Mouse (Mus musculus) stomach, embryonic 16.5 days (tissue): ENCODE measurements around the gene Ndufb7. TPM values are rescaled to one million over a fixed set of nuclear protein-coding genes. Genes with fewer than 3 reads are reported as not detected.
A peak's percentile ranks its signal among the peaks of the same experiment; 100 is the strongest.
"Not testable (repeated sequence)": the region's sequence is repeated elsewhere in the genome, so short reads cannot be mapped to it uniquely, and the experiment has no call there.

ENCODE experiments used
- ATAC-seq: fragments of 200-750 bp; cut with Nextera tagmentation; 2 replicates; pipeline ENCODE4 v1.8.0; 2017; ENCODE audit warnings: moderate number of reproducible peaks, moderate TSS enrichment; ENCODE audit not compliant: insufficient read depth, low FRiP score
- H3K27ac ChIP-seq: fragments of 300-500 bp; sonication (generic); 2 replicates; pipeline ENCODE4 v1.5.1; 2014; ENCODE audit warnings: low read length
- H3K27me3 ChIP-seq: fragments of 300-500 bp; sonication (generic); 2 replicates; pipeline ENCODE4 v1.6.1; 2014; ENCODE audit warnings: low read length, control low read depth, mixed read lengths; ENCODE audit not compliant: control insufficient read depth, insufficient read depth
- H3K36me3 ChIP-seq: fragments of 300-500 bp; sonication (generic); 2 replicates; pipeline ENCODE4 v1.6.1; 2014; ENCODE audit warnings: low read length; ENCODE audit not compliant: control insufficient read depth, insufficient read depth
- H3K4me1 ChIP-seq: fragments of 300-500 bp; sonication (generic); 2 replicates; pipeline ENCODE4 v1.6.1; 2014; ENCODE audit warnings: low read length, control low read depth, mixed read lengths; ENCODE audit not compliant: control insufficient read depth, insufficient read depth
- H3K4me2 ChIP-seq: fragments of 300-500 bp; sonication (generic); 2 replicates; pipeline ENCODE4 v1.6.1; 2014; ENCODE audit warnings: low read depth, low read length, mixed read lengths
- H3K4me3 ChIP-seq: fragments of 300-500 bp; sonication (generic); replicated peaks from 2 replicates; pipeline ENCODE4 v1.5.1; 2014; ENCODE audit warnings: mild to moderate bottlenecking, low read length
- H3K9ac ChIP-seq: fragments of 300-500 bp; sonication (generic); 2 replicates; pipeline ENCODE4 v1.6.1; 2014; ENCODE audit warnings: low read length
- H3K9me3 ChIP-seq: fragments of 300-500 bp; sonication (generic); replicated peaks from 2 replicates; pipeline ENCODE4 v1.6.1; 2016; ENCODE audit warnings: low read length, control low read depth; ENCODE audit not compliant: control insufficient read depth
- WGBS: fragments of 180-500 bp; shearing (Covaris S2); extraction: QIAGEN DNeasy Blood & Tissue Kit; methylation state at CpG from one replicate; pipeline ENCODE4 v1.1.7; 2014; 5-methylcytosine and 5-hydroxymethylcytosine counted together
- polyA plus RNA-seq: library from polyadenylated mRNA; unstranded; fragments of >200 nt; fragmentation: Nextera tagmentation; extraction: Ambion mirVana; gene quantifications from 2 replicates; pipeline ENCODE4 v1.2.1, GENCODE M21; 2015

The Ndufb7 gene
- polyA plus RNA-seq: 285 and 326 TPM in 2 replicates

DNA sequence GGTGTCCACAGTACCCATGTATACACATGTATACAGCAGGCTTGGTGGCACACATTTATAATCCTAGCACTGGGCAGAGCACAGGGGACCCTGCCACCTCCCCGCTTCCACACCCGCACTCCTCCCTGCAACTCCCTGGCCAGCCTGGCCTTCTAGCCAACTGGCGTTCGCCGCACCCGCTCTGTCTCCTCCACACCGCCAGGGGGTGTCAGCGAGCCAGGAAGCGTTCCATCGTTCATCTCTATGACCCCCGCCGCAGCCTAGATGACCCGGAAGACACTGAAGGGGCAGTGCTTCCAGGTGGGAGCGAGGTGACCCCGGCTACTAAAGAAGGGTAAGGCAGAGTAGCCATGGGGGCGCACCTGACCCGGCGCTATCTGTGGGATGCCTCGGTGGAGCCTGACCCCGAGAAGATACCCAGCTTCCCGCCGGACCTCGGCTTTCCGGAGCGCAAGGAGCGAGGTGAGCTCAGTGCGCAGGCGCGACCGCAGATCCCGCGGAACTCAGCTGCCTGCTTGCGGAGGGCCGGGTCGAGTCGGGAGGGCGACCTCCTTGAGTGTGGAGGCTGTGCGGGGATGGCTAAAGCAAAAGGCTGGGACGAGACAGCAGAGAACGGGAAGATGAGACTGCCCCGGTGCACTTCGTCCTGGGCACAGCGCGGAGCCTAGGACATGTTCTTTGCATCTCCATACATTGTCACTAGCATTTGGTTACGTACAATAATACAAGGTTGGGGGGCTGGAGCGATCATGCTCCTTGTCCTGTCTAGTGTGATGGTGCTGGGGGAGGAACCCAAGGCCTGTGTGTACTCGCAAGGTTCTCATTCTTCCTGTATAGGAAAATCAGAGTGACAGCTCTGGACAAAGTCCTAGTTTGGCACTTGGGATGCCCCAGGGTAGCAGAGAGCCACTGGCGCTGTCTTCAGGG lies at the start of gene Ndufb7:
Ndufb7 (plus strand) TSS at position 203 of the 927 bp plus-strand sequence.
- Histone ChIP-seq H3K27me3 (no peaks in the 10 kb centered on the region), H3K4me2 (peak within 1 kb of the TSS; percentile 68), H3K36me3 (peaks cover 3% of the 10 kb centered on the region; the same call in 1 of the 2 replicates), H3K9ac (peak within 1 kb of the TSS; percentile 86), H3K27ac (peak within 1 kb of the TSS; percentile 70), H3K9me3 (no peaks in the 10 kb centered on the region), H3K4me1 (peaks cover 6% of the 10 kb centered on the region), H3K4me3 (peak within 1 kb of the TSS; percentile 88)
- WGBS: under 1% methylated on average over 48 of the region's 48 CpGs
- ATAC-seq: peak; percentile 85

DNA sequence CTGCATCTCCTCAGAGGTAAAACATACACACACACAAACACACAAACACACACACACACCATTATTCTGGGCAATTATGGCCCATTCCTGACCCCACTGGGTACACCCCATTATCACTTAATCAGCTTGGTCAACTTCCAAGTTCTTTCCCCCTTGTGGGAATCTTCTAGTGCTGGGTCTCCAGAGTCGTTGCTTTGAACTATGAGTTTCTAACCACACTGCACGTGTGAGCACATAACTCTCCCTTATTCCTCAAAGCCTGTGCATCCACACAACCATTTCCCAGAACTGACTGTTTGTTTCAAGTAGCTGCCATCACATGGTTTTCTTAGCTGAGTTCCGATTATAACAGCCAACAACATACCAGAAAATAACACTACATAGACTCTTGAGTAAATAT lies 46.0 kb upstream of the Ndufb7 start:
- 44% methylated on average over 3 of the region's 3 CpGs for WGBS
- Histone ChIP-seq H3K9me3 (no peaks in the 10 kb centered on the region), H3K9ac (no peak overlapping the region), H3K27me3 (no peaks in the 10 kb centered on the region), H3K27ac (no peak overlapping the region), H3K4me2 (no peak overlapping the region), H3K4me3 (no peak overlapping the region), H3K36me3 (no peaks in the 10 kb centered on the region), H3K4me1 (no peaks in the 10 kb centered on the region)
- no peak for ATAC-seq

DNA sequence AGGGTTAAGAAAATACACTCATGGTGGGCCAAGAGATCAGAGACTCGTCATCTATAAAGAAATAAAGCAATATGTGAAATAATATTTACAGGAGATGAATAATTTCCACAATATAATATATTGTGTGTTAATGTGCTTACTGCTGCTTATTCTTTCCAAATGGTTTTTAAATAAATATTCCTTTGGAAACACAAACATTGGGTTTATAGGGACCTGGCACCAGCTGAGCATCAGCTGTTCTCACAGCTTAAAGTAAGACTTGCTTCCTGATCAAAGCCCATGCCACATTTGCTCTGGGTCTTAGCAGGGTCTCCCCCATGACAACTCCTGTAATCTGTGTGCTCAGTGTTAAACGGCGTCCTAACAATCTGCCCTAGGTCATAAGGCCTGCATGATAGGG lies 45.6 kb upstream of the Ndufb7 start:
- H3K4me2 ChIP-seq, H3K9ac ChIP-seq, H3K36me3 ChIP-seq, ATAC-seq, H3K27ac ChIP-seq, H3K27me3 ChIP-seq, H3K4me3 ChIP-seq, H3K9me3 ChIP-seq, H3K4me1 ChIP-seq: not testable (repeated sequence)
- 48% methylated on average over 3 of the region's 3 CpGs for WGBS

DNA sequence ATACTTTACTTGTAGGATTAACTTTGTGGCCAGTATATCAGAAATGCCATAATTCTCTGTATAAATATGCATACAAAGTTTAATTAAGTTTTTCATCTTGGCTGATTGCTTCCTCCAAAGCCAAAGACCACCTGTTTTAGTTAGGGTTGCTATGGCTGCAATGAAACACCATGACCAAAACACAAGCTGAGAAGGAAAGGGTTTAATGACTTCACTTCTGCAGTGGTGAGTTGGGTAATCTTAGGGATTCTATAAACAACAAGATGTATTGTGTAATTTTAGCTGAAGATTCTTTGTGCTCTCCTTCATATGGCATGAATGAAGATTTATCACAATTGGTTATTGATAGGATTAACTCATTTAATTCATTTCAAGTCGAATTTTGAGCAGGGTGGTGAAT lies 45.2 kb upstream of the Ndufb7 start:
- 21% methylated on average over 1 of the region's 1 CpGs for WGBS
- Histone ChIP-seq H3K27me3 (no peaks in the 10 kb centered on the region), H3K9ac (no peak overlapping the region), H3K27ac (no peak overlapping the region), H3K9me3 (no peaks in the 10 kb centered on the region), H3K4me2 (no peak overlapping the region), H3K4me1 (no peaks in the 10 kb centered on the region), H3K4me3 (no peak overlapping the region), H3K36me3 (no peaks in the 10 kb centered on the region)
- no peak for ATAC-seq

DNA sequence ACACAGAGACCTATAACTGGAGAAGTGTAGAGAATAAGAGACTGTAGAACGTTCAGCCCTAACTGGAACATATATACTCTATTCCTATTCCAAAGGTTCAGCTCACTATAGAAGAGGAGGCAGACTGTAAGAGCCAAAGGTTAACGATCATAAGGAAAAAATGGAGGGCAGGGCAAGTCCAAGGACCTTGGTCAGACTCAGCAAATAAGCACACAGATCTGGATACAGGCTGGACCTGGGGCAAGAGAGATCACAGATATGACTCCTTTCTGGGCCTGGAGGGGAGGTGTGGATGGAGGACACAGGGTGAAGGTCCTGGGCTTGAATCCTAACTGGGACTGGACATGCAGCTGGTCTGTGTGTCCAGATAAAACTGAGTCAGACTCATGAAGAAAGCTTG lies 31.7 kb upstream of the Ndufb7 start:
- no peak overlapping the region for H3K9ac ChIP-seq
- H3K27ac ChIP-seq: no peak overlapping the region
- H3K9me3 ChIP-seq: no peaks in the 10 kb centered on the region
- H3K4me1 ChIP-seq: no peaks in the 10 kb centered on the region
- no peak overlapping the region for H3K4me2 ChIP-seq
- H3K36me3 ChIP-seq: no peaks in the 10 kb centered on the region
- H3K4me3 ChIP-seq: no peak overlapping the region
- 75% methylated on average over 2 of the region's 2 CpGs for WGBS
- no peak for ATAC-seq
- H3K27me3 ChIP-seq: no peaks in the 10 kb centered on the region

DNA sequence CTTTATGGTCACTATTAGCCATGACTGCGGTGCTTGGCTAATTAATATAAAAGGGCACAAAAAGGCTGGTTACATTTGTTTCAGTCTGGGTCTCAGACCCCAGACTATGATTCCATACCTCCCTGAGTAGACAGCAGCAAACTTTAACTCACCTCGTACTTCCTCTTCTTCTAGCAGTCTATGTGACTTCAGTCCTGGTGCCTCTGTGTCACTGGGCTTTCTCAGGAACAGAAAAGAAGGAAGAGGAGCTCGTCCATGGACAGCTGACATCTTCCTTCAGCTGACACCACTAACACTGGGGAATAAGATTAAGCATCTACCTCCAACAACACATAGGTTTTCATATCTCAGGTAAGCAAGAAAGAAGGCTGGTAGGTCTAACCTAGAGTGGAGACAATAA lies 30.7 kb upstream of the Ndufb7 start, which contains the start of gene Olfr370:
Olfr370 (plus strand) TSS at position 45 of the 400 bp plus-strand sequence.
- H3K4me2 ChIP-seq: no peak within 1 kb of the TSS
- 71% methylated on average over 3 of the region's 3 CpGs for WGBS
- H3K9me3 ChIP-seq: no peaks in the 10 kb centered on the region
- H3K27me3 ChIP-seq: no peaks in the 10 kb centered on the region
- no peak within 1 kb of the TSS for H3K4me3 ChIP-seq
- H3K4me1 ChIP-seq: no peaks in the 10 kb centered on the region
- no peak for ATAC-seq
- H3K27ac ChIP-seq: no peak within 1 kb of the TSS
- no peaks in the 10 kb centered on the region for H3K36me3 ChIP-seq
- H3K9ac ChIP-seq: no peak within 1 kb of the TSS

DNA sequence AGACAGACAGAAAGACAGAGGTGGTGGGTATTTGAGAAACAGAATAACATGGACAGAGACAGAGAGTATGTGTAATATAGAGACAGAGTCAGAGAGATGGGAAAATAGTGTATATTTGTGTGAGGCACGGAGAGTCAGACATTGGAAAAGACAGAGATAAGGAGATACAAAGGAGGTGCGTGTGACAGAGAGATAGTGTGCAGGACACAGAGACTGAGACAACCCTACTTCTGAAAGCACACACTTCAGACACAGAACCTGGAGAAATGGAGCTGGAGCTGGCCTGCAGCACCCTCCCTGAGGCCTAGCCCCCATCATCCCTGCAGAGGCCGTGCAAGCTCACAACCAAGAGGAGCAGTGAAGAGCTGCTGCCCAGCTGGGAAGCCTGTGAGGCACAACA lies 3.8 kb upstream of the Ndufb7 start:
- no peaks in the 10 kb centered on the region for H3K36me3 ChIP-seq
- no peaks in the 10 kb centered on the region for H3K27me3 ChIP-seq
- 63% methylated on average over 3 of the region's 3 CpGs for WGBS
- no peak overlapping the region for H3K27ac ChIP-seq
- H3K9ac ChIP-seq: no peak overlapping the region
- H3K4me3 ChIP-seq: no peak overlapping the region
- H3K4me2 ChIP-seq: no peak overlapping the region
- ATAC-seq: no peak
- H3K9me3 ChIP-seq: no peaks in the 10 kb centered on the region
- peaks cover 3% of the 10 kb centered on the region for H3K4me1 ChIP-seq

DNA sequence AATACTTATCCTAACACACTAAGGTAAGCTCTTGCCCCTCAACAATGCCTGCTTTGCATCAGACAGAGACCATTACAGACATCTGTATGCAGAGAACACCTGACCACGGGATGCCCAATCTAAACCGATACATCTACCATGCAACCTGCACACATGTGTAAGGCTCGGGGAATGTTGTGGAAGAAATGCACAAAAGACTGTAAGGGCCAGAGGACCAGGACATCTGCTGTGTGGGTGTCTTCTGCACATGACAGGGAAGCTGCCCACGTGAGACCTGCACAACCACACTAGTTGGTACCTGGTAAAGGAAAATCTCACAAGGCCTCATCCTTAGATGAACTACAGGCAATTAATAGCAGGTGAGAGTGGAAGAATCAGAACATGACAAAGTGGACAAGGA lies 3.2 kb upstream of the Ndufb7 start:
- Histone ChIP-seq H3K9me3 (no peaks in the 10 kb centered on the region), H3K4me1 (peaks cover 6% of the 10 kb centered on the region), H3K4me2 (no peak overlapping the region), H3K27me3 (no peaks in the 10 kb centered on the region), H3K9ac (no peak overlapping the region), H3K4me3 (no peak overlapping the region), H3K36me3 (no peaks in the 10 kb centered on the region), H3K27ac (no peak overlapping the region)
- no peak for ATAC-seq
- 74% methylated on average over 4 of the region's 4 CpGs for WGBS

DNA sequence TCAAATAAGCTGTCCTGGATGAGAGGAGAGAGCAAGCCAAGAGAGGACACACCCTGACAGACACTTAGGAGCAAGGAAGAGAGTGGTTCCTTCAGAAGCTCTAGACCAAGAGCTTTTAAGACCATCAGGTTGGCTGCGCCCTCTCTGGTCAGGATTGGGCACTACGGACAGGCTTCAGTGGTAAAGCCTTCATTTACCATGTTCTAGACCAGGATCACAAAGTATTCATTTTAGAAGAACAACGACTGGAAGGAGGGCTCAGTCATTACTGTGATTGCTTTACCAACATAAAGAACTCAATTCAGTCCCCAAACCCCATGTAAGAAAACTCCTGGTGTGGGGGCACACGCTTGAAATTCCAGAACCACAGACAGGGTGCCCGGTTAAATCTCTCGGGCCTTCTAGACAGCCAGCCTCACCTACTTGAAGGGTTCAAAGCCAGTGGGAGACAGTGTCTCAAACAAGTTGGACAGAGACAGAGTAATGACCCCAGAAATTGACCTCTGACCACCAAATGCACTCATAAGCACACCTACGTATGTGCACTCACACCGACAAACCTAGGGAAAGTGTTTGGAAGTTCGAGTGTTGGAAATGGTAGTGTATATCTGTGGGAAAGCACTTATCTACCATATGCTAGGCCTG lies 618 bp upstream of the Ndufb7 start:
- Histone ChIP-seq H3K27ac (no peak overlapping the region), H3K9me3 (no peaks in the 10 kb centered on the region), H3K36me3 (no peaks in the 10 kb centered on the region), H3K4me3 (peak overlapping the region; percentile 88; the same call in 1 of the 2 replicates), H3K4me1 (peaks cover 6% of the 10 kb centered on the region), H3K4me2 (peak overlapping the region; percentile 68; the same call in 1 of the 2 replicates), H3K27me3 (no peaks in the 10 kb centered on the region), H3K9ac (no peak overlapping the region; the same call in 1 of the 2 replicates)
- 76% methylated on average over 9 of the region's 9 CpGs for WGBS
- ATAC-seq: no peak
